Mouse (Mus musculus): ENCODE measurements around the gene Vmn1r5. TPM values are rescaled to one million over a fixed set of nuclear protein-coding genes. Genes with fewer than 3 reads are reported as not detected.
A peak's percentile ranks its signal among the peaks of the same experiment; 100 is the strongest.
"Not testable (repeated sequence)": the region's sequence is repeated elsewhere in the genome, so short reads cannot be mapped to it uniquely, and the experiment has no call there.

The Vmn1r5 gene
- not detected in 2 replicates for polyA plus RNA-seq (2012; rRNA removed)

- DNase-seq = no peak
These were observed at the start of gene Vmn1r5 for GRCm38 (mm10) chr6:56969973-56970372. Gene Vmn1r5, plus strand, starts transcription at chr6:56970273.

DNA sequence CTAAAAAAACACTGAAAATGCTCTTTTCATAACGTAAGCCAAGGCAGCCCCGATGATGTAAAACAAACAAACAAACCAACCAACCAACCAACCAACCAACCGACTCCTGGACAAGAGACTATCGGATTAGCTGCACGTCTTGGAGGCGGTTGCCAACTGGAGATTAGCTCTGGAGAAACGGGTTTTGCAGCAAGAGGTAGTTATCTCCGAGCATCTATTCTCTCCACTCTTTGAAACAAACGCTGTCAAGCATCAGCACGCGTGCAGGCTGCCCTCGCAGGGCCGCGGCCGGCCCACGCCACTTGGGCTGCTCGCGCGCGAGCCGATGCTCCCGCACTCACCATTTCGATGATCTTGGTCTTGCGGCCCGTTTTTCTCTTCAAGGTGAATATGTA is 46.7 kb upstream of the Vmn1r5 start:
- TF ChIP-seq POLR2A (IDR thresholded peaks at IDR 0.05; ENCODE audit: borderline replicate concordance, extremely low read depth, low read depth, low read length) (no peak), CTCF (IDR thresholded peaks at IDR 0.05; ENCODE audit: insufficient read depth, low read length) (no peak)
- H3K4me1 ChIP-seq (ENCODE audit: control insufficient read depth, insufficient read depth, low read length) = peaks cover 2% of the 10 kb centered on the region; the same call in 1 of the 2 replicates
- no peak for DNase-seq
- H3K4me3 ChIP-seq (replicated peaks; ENCODE audit: extremely low read depth, low read depth, low read length) = peak overlapping the region; percentile 100
- under 1% methylated on average over 25 of the region's 25 CpGs for WGBS

More at GRCm38 (mm10) chr6:56969973-56970372, at the start of gene Vmn1r5:
- TF ChIP-seq POLR2A (IDR thresholded peaks at IDR 0.05; ENCODE audit: borderline replicate concordance, extremely low read depth, low read depth, low read length) (no peak), CTCF (IDR thresholded peaks at IDR 0.05; ENCODE audit: insufficient read depth, low read length) (no peak)
- Histone ChIP-seq H3K4me3 (replicated peaks; ENCODE audit: extremely low read depth, low read depth, low read length) (no peak within 1 kb of the TSS), H3K4me1 (ENCODE audit: control insufficient read depth, insufficient read depth, low read length) (no peaks in the 10 kb centered on the region)

DNA sequence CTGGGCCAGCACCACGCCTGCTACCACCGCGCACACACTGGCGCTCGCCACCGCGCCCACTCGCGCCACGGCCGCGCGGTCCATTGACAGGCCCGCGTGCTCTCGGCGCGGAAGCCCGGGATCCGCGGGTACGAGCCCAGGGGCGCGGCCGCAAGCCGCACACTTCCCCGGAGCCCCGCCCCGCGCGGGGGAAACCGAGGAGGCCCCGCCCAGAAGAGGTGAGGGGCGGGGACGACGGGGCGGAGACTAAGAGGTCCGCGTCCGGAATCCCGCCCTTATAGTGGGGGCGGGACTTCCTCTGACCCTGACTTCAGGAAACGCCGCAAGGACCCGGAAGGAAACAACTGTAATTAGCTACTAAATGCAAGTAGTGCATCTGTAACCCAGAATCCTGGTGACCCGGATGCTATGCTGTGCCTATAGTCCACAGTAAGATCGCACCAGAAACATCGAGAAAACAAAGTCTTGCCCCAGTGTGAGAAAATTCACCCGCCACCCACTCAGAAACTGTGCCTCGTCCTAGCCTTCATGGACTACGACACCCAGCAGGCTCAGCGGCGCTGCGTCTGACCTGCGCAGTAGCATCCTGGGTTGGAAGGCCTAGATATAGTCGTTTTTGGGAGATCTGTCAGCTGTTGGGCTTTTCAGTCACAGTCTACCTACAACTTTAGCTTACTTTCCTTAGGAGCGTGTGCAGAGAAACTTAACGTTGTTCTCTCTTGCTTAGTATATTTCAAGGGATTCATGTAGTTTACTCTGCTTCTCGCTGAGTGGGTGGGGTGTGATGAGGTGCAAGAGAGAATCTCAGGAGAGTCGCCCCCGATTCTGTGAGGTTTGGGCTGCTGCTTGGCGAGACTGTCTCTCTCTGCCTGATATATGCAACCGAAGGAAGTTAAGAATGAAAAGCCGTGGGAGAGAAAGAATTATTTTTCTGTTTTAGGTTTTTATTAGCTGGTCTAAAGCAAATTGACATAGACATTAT is 46.1 kb upstream of the Vmn1r5 start, which contains the start of the genes Nt5c3 and Vmn1r4:
TSS of gene Nt5c3 (minus strand) at position 207 of the 982 bp plus-strand sequence.
TSS of gene Vmn1r4 (plus strand) at position 290 of the 982 bp plus-strand sequence.
- peak; percentile 92 for DNase-seq
- Histone ChIP-seq H3K4me1 (ENCODE audit: control insufficient read depth, insufficient read depth, low read length) (peaks cover 2% of the 10 kb centered on the region; the same call in 1 of the 2 replicates), H3K4me3 (replicated peaks; ENCODE audit: extremely low read depth, low read depth, low read length) (peak within 1 kb of the TSS; percentile 100)
- WGBS = 2% methylated on average over 64 of the region's 64 CpGs
- no peak for TF ChIP-seq CTCF (IDR thresholded peaks at IDR 0.05; ENCODE audit: insufficient read depth, low read length)
- TF ChIP-seq POLR2A (IDR thresholded peaks at IDR 0.05; ENCODE audit: borderline replicate concordance, extremely low read depth, low read depth, low read length) = peak; percentile 79; the same call in 1 of the 2 replicates

DNA sequence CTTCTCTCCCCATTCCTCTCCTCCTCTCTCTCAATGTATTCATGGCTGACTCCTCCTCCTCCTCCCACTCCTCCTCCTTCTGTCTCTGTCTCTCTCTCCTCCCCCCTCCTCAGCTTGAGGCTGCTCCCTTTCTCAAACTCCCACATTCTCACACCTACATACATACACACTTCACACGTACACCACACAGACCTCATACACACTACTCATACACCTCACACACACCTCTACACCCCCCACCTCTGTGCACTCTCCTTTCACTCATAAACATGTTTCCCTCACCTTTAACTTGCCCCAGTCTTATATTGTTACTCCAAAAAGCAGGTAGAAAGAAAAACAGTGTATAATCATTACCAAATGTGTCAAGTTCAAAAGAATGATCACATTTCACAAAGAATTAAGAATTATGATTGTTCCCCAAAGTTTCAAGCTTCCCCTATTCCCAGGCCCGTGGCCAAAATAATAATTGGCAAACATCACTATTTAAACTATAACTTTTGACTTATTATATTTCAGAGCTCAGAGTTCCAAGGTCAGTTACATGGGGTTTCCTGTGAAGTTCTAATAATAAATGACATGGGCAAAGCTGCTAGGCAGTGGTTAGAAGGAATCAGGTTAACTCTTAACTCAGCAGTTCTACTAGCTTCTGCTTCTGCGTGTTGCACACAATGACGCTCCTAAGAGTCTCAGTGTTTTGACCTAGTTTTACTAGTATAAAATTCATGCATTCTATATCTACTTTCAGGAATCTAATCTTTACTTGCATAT is 38.2 kb upstream of the Vmn1r5 start:
- Histone ChIP-seq H3K4me3 (replicated peaks; ENCODE audit: extremely low read depth, low read depth, low read length) (no peak overlapping the region), H3K4me1 (ENCODE audit: control insufficient read depth, insufficient read depth, low read length) (no peaks in the 10 kb centered on the region)
- no peak for DNase-seq
- 58% methylated on average over 4 of the region's 4 CpGs for WGBS
- TF ChIP-seq POLR2A (IDR thresholded peaks at IDR 0.05; ENCODE audit: borderline replicate concordance, extremely low read depth, low read depth, low read length) (no peak), CTCF (IDR thresholded peaks at IDR 0.05; ENCODE audit: insufficient read depth, low read length) (no peak)

DNA sequence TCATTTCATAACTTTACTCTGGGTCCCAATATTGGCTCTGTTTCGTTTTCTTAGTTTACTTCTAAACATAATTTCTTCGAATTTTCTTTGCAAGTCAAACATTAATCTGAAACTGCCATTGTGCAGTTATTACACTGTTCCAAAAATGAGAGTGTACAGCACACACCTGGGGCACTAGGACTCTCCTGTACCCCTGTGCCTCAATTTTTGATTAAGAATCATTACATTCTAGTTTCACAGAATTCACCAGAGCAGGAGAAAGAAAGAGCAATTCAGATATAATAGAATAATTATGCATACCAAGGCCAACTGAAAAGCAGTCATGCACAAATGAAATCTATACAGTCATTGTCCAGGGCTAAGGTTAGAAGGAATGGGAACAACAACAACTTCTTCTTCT is 37.6 kb upstream of the Vmn1r5 start:
- WGBS = 54% methylated on average over 2 of the region's 2 CpGs
- TF ChIP-seq CTCF (IDR thresholded peaks at IDR 0.05; ENCODE audit: insufficient read depth, low read length) = no peak
- TF ChIP-seq POLR2A (IDR thresholded peaks at IDR 0.05; ENCODE audit: borderline replicate concordance, extremely low read depth, low read depth, low read length) = no peak
- no peak for DNase-seq
- Histone ChIP-seq H3K4me1 (ENCODE audit: control insufficient read depth, insufficient read depth, low read length) (no peaks in the 10 kb centered on the region), H3K4me3 (replicated peaks; ENCODE audit: extremely low read depth, low read depth, low read length) (no peak overlapping the region)

DNA sequence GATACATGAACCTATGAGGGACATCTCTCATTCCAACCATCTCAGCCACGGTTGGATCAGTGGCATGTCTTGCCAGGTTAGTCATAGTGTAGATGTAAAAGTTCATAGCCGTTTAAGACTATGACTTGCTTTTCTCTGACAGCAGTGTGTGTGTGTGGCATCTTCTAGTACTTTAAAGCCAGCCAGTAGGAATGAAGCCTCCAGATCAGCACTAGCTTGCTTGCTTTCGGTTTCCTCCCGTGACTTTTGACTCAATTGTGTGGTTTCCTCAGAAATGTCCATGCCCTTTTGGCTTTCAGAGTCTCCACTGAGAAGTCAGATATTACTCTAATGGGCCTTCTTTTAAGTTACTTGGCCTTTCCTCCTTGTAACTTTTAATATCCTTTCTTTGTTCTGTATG is 35.7 kb upstream of the Vmn1r5 start:
- Histone ChIP-seq H3K4me3 (replicated peaks; ENCODE audit: extremely low read depth, low read depth, low read length) (no peak overlapping the region), H3K4me1 (ENCODE audit: control insufficient read depth, insufficient read depth, low read length) (no peaks in the 10 kb centered on the region)
- WGBS = 74% methylated on average over 4 of the region's 4 CpGs
- TF ChIP-seq POLR2A (IDR thresholded peaks at IDR 0.05; ENCODE audit: borderline replicate concordance, extremely low read depth, low read depth, low read length) (no peak), CTCF (IDR thresholded peaks at IDR 0.05; ENCODE audit: insufficient read depth, low read length) (no peak)
- no peak for DNase-seq

DNA sequence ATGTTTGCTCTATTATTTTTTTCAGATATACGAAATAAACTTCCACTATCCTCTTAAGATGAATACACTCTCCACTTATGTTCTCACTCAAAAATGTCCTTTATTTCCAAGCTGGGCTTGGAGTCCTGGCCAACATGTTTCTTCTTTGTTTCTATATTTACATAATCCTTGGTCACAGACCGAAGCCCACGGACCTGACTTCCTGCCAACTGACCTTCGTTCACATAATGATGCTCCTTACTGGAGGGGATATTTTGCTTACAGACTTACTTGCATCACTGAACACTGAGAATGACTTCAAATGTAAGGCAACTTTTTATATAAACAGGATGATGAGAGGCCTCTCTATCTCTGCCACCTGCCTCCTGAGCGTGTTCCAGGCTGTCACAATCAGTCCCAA is 13.6 kb upstream of the Vmn1r5 start:
- DNase-seq = no peak
- WGBS = 45% methylated on average over 5 of the region's 5 CpGs
- H3K4me1 ChIP-seq (ENCODE audit: control insufficient read depth, insufficient read depth, low read length) = no peaks in the 10 kb centered on the region
- TF ChIP-seq CTCF (IDR thresholded peaks at IDR 0.05; ENCODE audit: insufficient read depth, low read length) (no peak), POLR2A (IDR thresholded peaks at IDR 0.05; ENCODE audit: borderline replicate concordance, extremely low read depth, low read depth, low read length) (no peak)
- no peak overlapping the region for H3K4me3 ChIP-seq (replicated peaks; ENCODE audit: extremely low read depth, low read depth, low read length)

- TF ChIP-seq POLR2A (IDR thresholded peaks at IDR 0.05; ENCODE audit: borderline replicate concordance, extremely low read depth, low read depth, low read length) (no peak), CTCF (IDR thresholded peaks at IDR 0.05; ENCODE audit: insufficient read depth, low read length) (no peak)
- Histone ChIP-seq H3K4me1 (ENCODE audit: control insufficient read depth, insufficient read depth, low read length) (no peaks in the 10 kb centered on the region), H3K4me3 (replicated peaks; ENCODE audit: extremely low read depth, low read depth, low read length) (no peak within 1 kb of the TSS)
- WGBS = 78% methylated on average over 2 of the region's 2 CpGs
- DNase-seq = no peak
These were observed 26.9 kb downstream of the Vmn1r5 start, which contains the start of gene Vmn1r6 for GRCm38 (mm10) chr6:56996943-56997342. Gene Vmn1r6, plus strand, starts transcription at chr6:56997243.

DNA sequence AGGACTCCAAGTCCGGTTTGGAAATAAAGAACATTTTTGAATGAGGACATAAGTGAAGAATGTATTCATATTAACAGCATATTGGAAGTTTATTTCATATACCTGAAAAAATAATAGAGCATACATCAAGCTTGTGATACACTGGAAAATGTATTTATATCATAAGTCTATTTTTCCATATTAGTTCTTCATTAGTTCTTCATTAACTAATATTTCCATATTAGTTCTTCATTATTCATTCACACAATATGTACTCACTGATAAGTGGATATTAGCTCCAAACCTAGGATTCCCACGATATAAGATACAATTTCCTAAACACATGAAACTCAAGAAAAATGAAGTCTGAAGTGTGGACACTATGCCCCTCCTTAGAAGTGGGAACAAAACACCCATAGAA is 55.2 kb downstream of the Vmn1r5 start, which contains the start of gene Vmn1r7:
TSS of gene Vmn1r7 (minus strand) at position 101 of the 400 bp plus-strand sequence.
- H3K4me1 ChIP-seq (ENCODE audit: control insufficient read depth, insufficient read depth, low read length); H3K4me3 ChIP-seq (replicated peaks; ENCODE audit: extremely low read depth, low read depth, low read length); DNase-seq: not testable (repeated sequence)
- 80% methylated on average over 2 of the region's 2 CpGs for WGBS
